Comparison of ENCODE assay signal across 8 mouse cellular contexts in the genomic region with DNA sequence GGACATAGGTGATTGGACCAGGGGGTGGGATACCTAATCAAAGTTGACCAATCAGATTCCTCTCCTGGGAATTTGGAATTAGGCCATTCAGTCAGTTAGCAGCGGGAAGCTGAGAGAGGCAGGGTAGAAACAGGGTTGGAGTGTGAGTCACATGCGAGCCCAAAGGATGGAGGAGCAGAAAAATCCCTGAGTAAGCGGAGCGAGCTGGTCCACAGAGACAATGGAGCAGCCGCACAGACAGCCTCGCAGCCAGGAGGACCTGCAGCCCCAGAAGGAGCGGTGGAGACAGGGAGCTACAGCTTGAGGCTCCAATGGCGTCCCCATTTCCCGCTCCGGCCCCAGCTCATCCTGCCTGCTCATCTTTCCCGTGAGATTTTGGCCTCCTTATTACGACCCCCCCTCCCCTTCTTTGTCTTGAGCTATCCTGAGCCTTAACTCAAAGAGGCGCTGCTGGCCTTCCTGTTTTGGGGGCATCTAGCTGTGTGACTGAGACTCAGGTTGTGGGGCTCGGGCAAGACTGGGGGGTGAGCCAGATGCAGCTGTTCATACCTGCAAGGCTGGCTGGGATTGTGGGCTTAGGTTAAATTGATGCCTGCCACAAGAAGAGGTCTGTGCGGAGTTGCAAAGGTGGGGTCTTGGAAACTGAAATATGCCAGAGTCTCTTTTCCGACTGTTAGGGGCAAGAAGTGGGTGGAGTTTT. TPM values are rescaled to one million over a fixed set of nuclear protein-coding genes. Genes with fewer than 3 reads are reported as not detected.
A peak's percentile ranks its signal among the peaks of the same experiment; 100 is the strongest.
DNase-seq lines count a peak whose midpoint lies in the region; ATAC-seq lines count a peak whose summit lies in the region.

No protein-coding gene starts in this region.

- H3K36me3 ChIP-seq in heart, embryonic 14.5 days (ENCODE audit: control insufficient read depth, insufficient read depth, low read length) = 0 out of 2 replicates have a peak, but pooled peaks cover 5% of the 10 kb centered on the region
- no peaks in the 10 kb centered on the region for H3K36me3 ChIP-seq in neural tube, embryonic 12.5 days

- no peak overlapping the region for H3K9ac ChIP-seq in heart, embryonic 14.5 days (ENCODE audit: low read length)
- peak overlapping the region; percentile 33; the same call in 1 of the 2 replicates for H3K9ac ChIP-seq in neural tube, embryonic 12.5 days

- H3K4me3 ChIP-seq in heart, embryonic 14.5 days (ENCODE audit: control insufficient read depth in 1 of 2, insufficient read depth in 1 of 2, low read depth in 1 of 2, low read length in 2 of 2) = no peak overlapping the region
- no peak overlapping the region for H3K4me3 ChIP-seq in neural tube, embryonic 12.5 days

- H3K27ac ChIP-seq in heart, embryonic 14.5 days (replicated peaks in 1 of 2; ENCODE audit: control insufficient read depth in 1 of 2, insufficient read depth in 1 of 2, low read depth in 2 of 2, low read length in 2 of 2) = 0 out of 4 replicates have a peak overlapping the region, but pooled peaks of 1 of the 2 experiments have one; percentile 16
- no peak overlapping the region for H3K27ac ChIP-seq in neural tube, embryonic 12.5 days

- H3K4me2 ChIP-seq in heart, embryonic 14.5 days (ENCODE audit: low read length) = peak overlapping the region; percentile 7; the same call in 1 of the 2 replicates
- H3K4me2 ChIP-seq in neural tube, embryonic 12.5 days (replicated peaks) = peak overlapping the region; percentile 40

- peaks cover 5% of the 10 kb centered on the region; the same call in 1 of the 2 replicates for H3K27me3 ChIP-seq in heart, embryonic 14.5 days (ENCODE audit: control insufficient read depth, insufficient read depth, low read length)
- H3K27me3 ChIP-seq in neural tube, embryonic 12.5 days (replicated peaks) = no peaks in the 10 kb centered on the region

- 14% methylated on average over 16 of the region's 16 CpGs for WGBS in heart, embryonic 14.5 days
- WGBS in neural tube, embryonic 12.5 days = 9% methylated on average over 16 of the region's 16 CpGs

- no peaks in the 10 kb centered on the region for H3K9me3 ChIP-seq in heart, embryonic 14.5 days (ENCODE audit: control insufficient read depth, low read length)
- H3K9me3 ChIP-seq in neural tube, embryonic 12.5 days = no peaks in the 10 kb centered on the region

- no peak for DNase-seq in heart, postnatal 10 days
- DNase-seq in Muller cell, postnatal 12 days (ENCODE audit: inconsistent ontology term) = peak; percentile 74
- DNase-seq in embryo, embryonic 11 days = peak; percentile 43
- peak; percentile 33 to 50 for DNase-seq in layer of hippocampus, adult 18-20 months (ENCODE audit: low spot score in 2 of 2)
- no peak for DNase-seq in ovary, adult 18-20 months (ENCODE audit: low spot score)
- no peak for DNase-seq in adrenal gland, adult 18-20 months (ENCODE audit: low spot score in 2 of 2)

- H3K4me1 ChIP-seq in heart, embryonic 14.5 days (ENCODE audit: control insufficient read depth in 2 of 2, insufficient read depth in 2 of 2, low read length in 2 of 2) = peaks cover 5 to 8% of the 10 kb centered on the region in 2 experiments; a peak in 3 of 4 replicates
- H3K4me1 ChIP-seq in neural tube, embryonic 12.5 days = peaks cover 34% of the 10 kb centered on the region

- intact Hi-C loops in heart, postnatal 10 days (cut with DNase I) = no loop called here

- ATAC-seq in heart, embryonic 14.5 days (ENCODE audit: insufficient number of reproducible peaks, insufficient read depth, low FRiP score, low read depth) = no peak
- no peak for ATAC-seq in neural tube, embryonic 12.5 days (ENCODE audit: low FRiP score, low read depth)

RNA-seq across cellular contexts. Expression of a gene that starts 44.4 kb away (rescaled TPM):
- polyA plus RNA-seq in heart, embryonic 14.5 days (2014; fragmentation: Nextera tagmentation; extraction: Ambion mirVana) = 2.8 and 4.1 TPM in 2 replicates
- total RNA-seq in heart, postnatal 10 days (2021) = 10 to 100 TPM; 25.0 to 33.3 TPM
- 100 to 1,000 TPM; 143 to 168 TPM for total RNA-seq in layer of hippocampus, adult 18-20 months (2021)
- polyA plus RNA-seq in neural tube, embryonic 12.5 days (2016; fragmentation: Nextera tagmentation; extraction: Ambion mirVana) = 16.3 and 18.4 TPM in 2 replicates
- 10 to 100 TPM; 38.3 to 43.6 TPM for total RNA-seq in adrenal gland, adult 18-20 months (2021)

RNA-seq across cellular contexts. Expression of a gene that starts 47.3 kb away (rescaled TPM):
- polyA plus RNA-seq in heart, embryonic 14.5 days (2014; fragmentation: Nextera tagmentation; extraction: Ambion mirVana) = 2.4 and 2.6 TPM in 2 replicates
- 1 to 10 TPM; 3.1 to 3.5 TPM for total RNA-seq in heart, postnatal 10 days (2021)
- 1 to 10 TPM; 5.5 to 6.3 TPM for total RNA-seq in layer of hippocampus, adult 18-20 months (2021)
- polyA plus RNA-seq in neural tube, embryonic 12.5 days (2016; fragmentation: Nextera tagmentation; extraction: Ambion mirVana) = 2.9 TPM in 2 replicates
- 10 to 100 TPM; 17.5 to 29.5 TPM for total RNA-seq in adrenal gland, adult 18-20 months (2021)

Comparison
In these comparisons a context has a peak if more than half of its experiments do, and no peak if none do; other contexts are left out.
1. DNase-seq: peak in Muller cell, postnatal 12 days (single experiment), embryo, embryonic 11 days (single experiment) and layer of hippocampus, adult 18-20 months (2 of 2); none in heart, postnatal 10 days (0 of 2), ovary, adult 18-20 months (single experiment) and adrenal gland, adult 18-20 months (0 of 2).